Mouse (Mus musculus): ENCODE measurements around the gene Gpsm3.

GRCm38 (mm10) chr17:34613830-34614229 is 24.2 kb downstream of the Gpsm3 start:
- TF ChIP-seq POLR2A (IDR thresholded peaks at IDR 0.05; ENCODE audit: low read depth, low read length) (no peak), CTCF (conservative IDR thresholded peaks at IDR 0.05; ENCODE audit: insufficient read depth, insufficient read length, low read depth, low read length) (no peak)
